ENCODE assay signal across 9 mouse cellular contexts in genomic region chr7:4865090-4865489, GRCm38 (mm10). TPM values are rescaled to one million over a fixed set of nuclear protein-coding genes. Genes with fewer than 3 reads are reported as not detected.
DNase-seq lines count a peak whose midpoint lies in the region; ATAC-seq lines count a peak whose summit lies in the region.
"Had no signal": no experiment of that assay in that cellular context is flagged by ENCODE, and none has a peak within 500 bp of the region (broad histone marks: within the 10 kb centered on the region; RNA-seq: fewer than 3 reads in every experiment).

No protein-coding gene starts in this region.

- no peak overlapping the region for H3K4me3 ChIP-seq in neural tube, embryonic 11.5 days (ENCODE audit: low read depth, low read length)
- peak overlapping the region; percentile 66 for H3K4me3 ChIP-seq in kidney, embryonic 15.5 days (replicated peaks)
- peak overlapping the region; percentile 55; the same call in 1 of the 2 replicates for H3K4me3 ChIP-seq in stomach, embryonic 14.5 days (ENCODE audit: low read depth, low read length)

- H3K9ac ChIP-seq in neural tube, embryonic 11.5 days (ENCODE audit: low read length) = no peak overlapping the region; the same call in 1 of the 2 replicates
- H3K9ac ChIP-seq in kidney, embryonic 15.5 days = no peak overlapping the region
- H3K9ac ChIP-seq in stomach, embryonic 14.5 days (replicated peaks; ENCODE audit: low read depth, low read length) = no peak overlapping the region

- no peaks in the 10 kb centered on the region for H3K4me1 ChIP-seq in neural tube, embryonic 11.5 days (ENCODE audit: control insufficient read depth, insufficient read depth, low read length)
- peaks cover 19% of the 10 kb centered on the region for H3K4me1 ChIP-seq in kidney, embryonic 15.5 days
- 0 out of 2 replicates have a peak, but pooled peaks cover 4% of the 10 kb centered on the region for H3K4me1 ChIP-seq in stomach, embryonic 14.5 days (ENCODE audit: control insufficient read depth, insufficient read depth, low read length)

- H3K27ac ChIP-seq in neural tube, embryonic 11.5 days (ENCODE audit: low read depth, low read length) = no peak overlapping the region
- H3K27ac ChIP-seq in kidney, embryonic 15.5 days = no peak overlapping the region
- H3K27ac ChIP-seq in stomach, embryonic 14.5 days (ENCODE audit: low read length) = no peak overlapping the region

- 55% methylated on average over 5 of the region's 5 CpGs for WGBS in neural tube, embryonic 11.5 days
- WGBS in kidney, embryonic 15.5 days = 71% methylated on average over 5 of the region's 5 CpGs
- WGBS in stomach, embryonic 14.5 days = 61% methylated on average over 5 of the region's 5 CpGs

- ATAC-seq in neural tube, embryonic 11.5 days (ENCODE audit: insufficient read depth, low FRiP score, low TSS enrichment) = no peak; the same call in 1 of the 2 replicates
- ATAC-seq in granulocyte monocyte progenitor cell, adult 5-6 weeks (replicated peaks; ENCODE audit: poor library complexity, severe bottlenecking) = peak; percentile 24
- peak; percentile 38; the same call in 1 of the 2 replicates for ATAC-seq in kidney, embryonic 15.5 days (replicated peaks; ENCODE audit: low FRiP score)
- no peak for ATAC-seq in stomach, embryonic 14.5 days (ENCODE audit: insufficient number of reproducible peaks, insufficient read depth, low FRiP score, low read depth)

- DNase-seq in neural tube, embryonic 11.5 days (ENCODE audit: low spot score) = peak; percentile 14
- DNase-seq in neural tube, embryonic 10.5 days (ENCODE audit: extremely low spot score, low spot score) = no peak
- peak; percentile 50 for DNase-seq in c-Kit-positive CD71-positive TER-119-positive erythroid progenitor cells, embryonic 14.5 days (ENCODE audit: low spot score)
- DNase-seq in lung, postnatal 14 days = peak; percentile 43
- DNase-seq in urinary bladder, postnatal 10 days (ENCODE audit: low spot score) = no peak

- no peaks in the 10 kb centered on the region for H3K36me3 ChIP-seq in neural tube, embryonic 11.5 days (ENCODE audit: control insufficient read depth, insufficient read depth, low read length)
- H3K36me3 ChIP-seq in kidney, embryonic 15.5 days = no peaks in the 10 kb centered on the region
- H3K36me3 ChIP-seq in stomach, embryonic 14.5 days (ENCODE audit: control insufficient read depth, insufficient read depth, low read length) = no peaks in the 10 kb centered on the region

- H3K9me3 ChIP-seq in neural tube, embryonic 11.5 days (ENCODE audit: control insufficient read depth, low read length) = no peaks in the 10 kb centered on the region
- H3K9me3 ChIP-seq in kidney, embryonic 15.5 days (replicated peaks) = no peaks in the 10 kb centered on the region
- H3K9me3 ChIP-seq in stomach, embryonic 14.5 days (ENCODE audit: control insufficient read depth, low read depth, low read length) = no peaks in the 10 kb centered on the region

- H3K4me2 ChIP-seq in neural tube, embryonic 11.5 days (ENCODE audit: low read depth) = peak overlapping the region; percentile 46
- H3K4me2 ChIP-seq in kidney, embryonic 15.5 days = peak overlapping the region; percentile 74
- H3K4me2 ChIP-seq in stomach, embryonic 14.5 days (replicated peaks; ENCODE audit: low read depth, low read length) = peak overlapping the region; percentile 55

- H3K27me3 ChIP-seq in neural tube, embryonic 11.5 days (ENCODE audit: control insufficient read depth, insufficient read depth, low read length) = no peaks in the 10 kb centered on the region
- no peaks in the 10 kb centered on the region for H3K27me3 ChIP-seq in kidney, embryonic 15.5 days
- H3K27me3 ChIP-seq in stomach, embryonic 14.5 days (ENCODE audit: control insufficient read depth, insufficient read depth, low read length) = no peaks in the 10 kb centered on the region

RNA-seq across cellular contexts. Expression of gene Isoc2b, which starts 5.0 kb away (rescaled TPM):
- 2.4 and 2.5 TPM in 2 replicates for polyA plus RNA-seq in neural tube, embryonic 11.5 days (2014; fragmentation: Nextera tagmentation; extraction: Ambion mirVana)
- total RNA-seq in granulocyte monocyte progenitor cell, adult 5-6 weeks (2014; fragmentation: Nextera tagmentation) = 11.8 and 13.2 TPM in 2 replicates
- 43.0 and 72.6 TPM in 2 replicates for total RNA-seq in granulocyte monocyte progenitor cell, adult 5-6 weeks (2017)
- polyA plus RNA-seq in kidney, embryonic 15.5 days (2015; fragmentation: Nextera tagmentation; extraction: Ambion mirVana) = 6.1 and 7.2 TPM in 2 replicates
- polyA plus RNA-seq in stomach, embryonic 14.5 days (2014; fragmentation: Nextera tagmentation; extraction: Ambion mirVana) = 7.0 and 7.8 TPM in 2 replicates

RNA-seq across cellular contexts. Expression of gene Isoc2a, which starts 11.9 kb away (rescaled TPM):
- polyA plus RNA-seq in neural tube, embryonic 11.5 days (2014; fragmentation: Nextera tagmentation; extraction: Ambion mirVana) = 0.49 and 0.82 TPM in 2 replicates
- total RNA-seq in granulocyte monocyte progenitor cell, adult 5-6 weeks (2014; fragmentation: Nextera tagmentation) = 5.3 and 7.9 TPM in 2 replicates
- 7.9 and 10.7 TPM in 2 replicates for total RNA-seq in granulocyte monocyte progenitor cell, adult 5-6 weeks (2017)
- polyA plus RNA-seq in kidney, embryonic 15.5 days (2015; fragmentation: Nextera tagmentation; extraction: Ambion mirVana) = 0.93 and 1.2 TPM in 2 replicates
- 0.94 and 0.98 TPM in 2 replicates for polyA plus RNA-seq in stomach, embryonic 14.5 days (2014; fragmentation: Nextera tagmentation; extraction: Ambion mirVana)

RNA-seq across cellular contexts. Expression of gene Shisa7, which starts 20.6 kb away (rescaled TPM):
- 3.1 and 3.2 TPM in 2 replicates for polyA plus RNA-seq in neural tube, embryonic 11.5 days (2014; fragmentation: Nextera tagmentation; extraction: Ambion mirVana)
- not detected in 2 replicates for total RNA-seq in granulocyte monocyte progenitor cell, adult 5-6 weeks (2014; fragmentation: Nextera tagmentation)
- not detected in 2 replicates for total RNA-seq in granulocyte monocyte progenitor cell, adult 5-6 weeks (2017)
- 0.84 and 0.96 TPM in 2 replicates for polyA plus RNA-seq in kidney, embryonic 15.5 days (2015; fragmentation: Nextera tagmentation; extraction: Ambion mirVana)
- polyA plus RNA-seq in stomach, embryonic 14.5 days (2014; fragmentation: Nextera tagmentation; extraction: Ambion mirVana) = 0.70 and 1.0 TPM in 2 replicates

RNA-seq across cellular contexts. Expression of gene Gm36210, which starts 41.2 kb away (rescaled TPM):
- polyA plus RNA-seq in neural tube, embryonic 11.5 days (2014; fragmentation: Nextera tagmentation; extraction: Ambion mirVana) = 0.29 TPM in 1 of 2 replicates, not detected in the other
- not detected in 2 replicates for total RNA-seq in granulocyte monocyte progenitor cell, adult 5-6 weeks (2014; fragmentation: Nextera tagmentation)
- total RNA-seq in granulocyte monocyte progenitor cell, adult 5-6 weeks (2017) = not detected in 2 replicates
- not detected in 2 replicates for polyA plus RNA-seq in kidney, embryonic 15.5 days (2015; fragmentation: Nextera tagmentation; extraction: Ambion mirVana)
- not detected in 2 replicates for polyA plus RNA-seq in stomach, embryonic 14.5 days (2014; fragmentation: Nextera tagmentation; extraction: Ambion mirVana)
- polyA plus RNA-seq: gonadal fat pad, adult 2 months had no signal

RNA-seq across cellular contexts. Expression of gene Zfp628, which starts 49.9 kb away (rescaled TPM):
- 3.5 and 3.8 TPM in 2 replicates for polyA plus RNA-seq in neural tube, embryonic 11.5 days (2014; fragmentation: Nextera tagmentation; extraction: Ambion mirVana)
- 4.6 and 7.7 TPM in 2 replicates for total RNA-seq in granulocyte monocyte progenitor cell, adult 5-6 weeks (2014; fragmentation: Nextera tagmentation)
- total RNA-seq in granulocyte monocyte progenitor cell, adult 5-6 weeks (2017) = 1.0 and 1.2 TPM in 2 replicates
- 4.0 and 4.1 TPM in 2 replicates for polyA plus RNA-seq in kidney, embryonic 15.5 days (2015; fragmentation: Nextera tagmentation; extraction: Ambion mirVana)
- polyA plus RNA-seq in stomach, embryonic 14.5 days (2014; fragmentation: Nextera tagmentation; extraction: Ambion mirVana) = 4.3 and 4.5 TPM in 2 replicates

Comparison
In these comparisons a context has a peak if more than half of its experiments do, and no peak if none do; other contexts are left out.
1. DNase-seq: peak in neural tube, embryonic 11.5 days (single experiment), c-Kit-positive CD71-positive TER-119-positive erythroid progenitor cells, embryonic 14.5 days (single experiment) and lung, postnatal 14 days (single experiment); none in neural tube, embryonic 10.5 days (single experiment) and urinary bladder, postnatal 10 days (single experiment).
2. ATAC-seq: peak in granulocyte monocyte progenitor cell, adult 5-6 weeks (single experiment) and kidney, embryonic 15.5 days (single experiment); none in neural tube, embryonic 11.5 days (single experiment) and stomach, embryonic 14.5 days (single experiment).
3. Peak in every context shown above with its lines, with median percentiles within 50 percentile points of each other: H3K4me2 ChIP-seq.